Mouse (Mus musculus) CD4-positive, CD25-positive, alpha-beta regulatory T cell, adult 2 months (primary cell): ENCODE results near the gene Hcn1.

ENCODE experiments used
- DNase-seq: peaks from one replicate; pipeline ENCODE4 v3.0.0-alpha.2; 2012; ENCODE audit warnings: low read depth, low spot score

The Hcn1 gene

GRCm38 (mm10) chr13:118026510-118026909 lies 424.4 kb downstream of the Hcn1 start:
- DNase-seq, result no peak

- no peak for DNase-seq
These were observed 425.7 kb downstream of the Hcn1 start for GRCm38 (mm10) chr13:118027868-118028267.

DNA sequence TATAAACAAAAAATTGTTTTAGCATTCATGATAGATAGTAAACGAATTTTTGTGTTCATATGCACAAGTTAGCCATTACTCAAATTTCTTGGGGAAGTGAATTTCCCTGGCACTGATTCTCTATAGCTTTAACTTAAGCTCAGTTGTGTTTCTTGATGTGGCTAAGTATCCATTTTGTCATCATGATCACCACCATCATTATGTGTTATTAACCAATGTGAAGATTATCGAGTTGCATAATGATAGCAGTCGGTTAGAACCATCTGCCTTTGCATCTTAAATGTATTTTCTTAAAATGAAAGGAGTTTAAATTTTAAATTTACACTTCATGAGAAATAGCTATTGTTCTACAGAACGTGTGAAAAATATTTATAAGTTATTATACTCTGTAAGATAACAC lies 426.5 kb downstream of the Hcn1 start:
- DNase-seq, result no peak

DNA sequence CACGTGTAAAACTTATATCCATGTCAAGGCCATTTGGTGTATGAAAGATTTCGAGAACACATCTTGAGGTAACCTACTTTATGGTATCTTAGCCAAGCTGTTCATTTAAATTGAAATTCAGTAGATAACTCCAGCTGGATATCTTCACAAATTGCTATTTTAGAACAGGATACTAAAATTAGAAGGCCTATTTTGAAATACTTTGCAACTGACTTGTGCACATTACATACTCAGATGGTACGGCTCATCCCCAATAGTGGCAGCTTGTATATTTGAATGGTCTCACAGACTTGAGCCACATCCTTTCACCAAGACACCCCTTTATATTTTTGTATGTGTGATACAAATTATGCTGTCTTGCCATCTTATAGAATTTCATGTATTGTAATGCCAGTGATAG lies 427.5 kb downstream of the Hcn1 start:
- no peak for DNase-seq

GRCm38 (mm10) chr13:118035598-118035997 lies 433.5 kb downstream of the Hcn1 start:
- no peak for DNase-seq
